Mouse (Mus musculus) liver, embryonic 11.5 days (tissue): Measurements from ENCODE around the gene Naaladl2. TPM values are rescaled to one million over a fixed set of nuclear protein-coding genes. Genes with fewer than 3 reads are reported as not detected.

ENCODE experiments used
- ATAC-seq: fragments of 200-750 bp; cut with Nextera tagmentation; replicated peaks from 2 replicates; pipeline ENCODE4 v1.8.0; 2017; ENCODE audit warnings: moderate number of reproducible peaks, mild to moderate bottlenecking, moderate TSS enrichment, moderate library complexity; ENCODE audit not compliant: low FRiP score
- DNase-seq: peaks from one replicate; pipeline ENCODE4 v3.0.0-alpha.2; 2017; ENCODE audit warnings: low spot score
- H3K27ac ChIP-seq: fragments of 300-500 bp; sonication (generic); 2 replicates; pipeline ENCODE4 v1.5.1; 2014; ENCODE audit warnings: mild to moderate bottlenecking, low read depth, low read length, control low read depth
- H3K27me3 ChIP-seq: fragments of 300-500 bp; sonication (generic); replicated peaks from 2 replicates; pipeline ENCODE4 v1.6.1; 2014; ENCODE audit warnings: low read length, mixed read lengths; ENCODE audit not compliant: control insufficient read depth, insufficient read depth
- H3K36me3 ChIP-seq: fragments of 300-500 bp; sonication (generic); 2 replicates; pipeline ENCODE4 v1.6.1; 2014; ENCODE audit warnings: mild to moderate bottlenecking, low read length, moderate library complexity, mixed read lengths; ENCODE audit not compliant: control insufficient read depth, insufficient read depth
- H3K4me1 ChIP-seq: fragments of 300-500 bp; sonication (generic); replicated peaks from 2 replicates; pipeline ENCODE4 v1.6.1; 2014; ENCODE audit warnings: low read length, mixed read lengths; ENCODE audit not compliant: control insufficient read depth, insufficient read depth
- H3K4me2 ChIP-seq: fragments of 300-500 bp; sonication (generic); 2 replicates; pipeline ENCODE4 v1.6.1; 2014; ENCODE audit warnings: mild to moderate bottlenecking, control low read depth, moderate library complexity
- H3K4me3 ChIP-seq: fragments of 300-500 bp; sonication (generic); 2 replicates; pipeline ENCODE4 v1.5.1; 2014; ENCODE audit warnings: low read depth, low read length, control low read depth
- H3K9ac ChIP-seq: fragments of 300-500 bp; sonication (generic); 2 replicates; pipeline ENCODE4 v1.6.1; 2014; ENCODE audit warnings: low read depth, low read length, control low read depth
- H3K9me3 ChIP-seq: fragments of 300-500 bp; sonication (generic); 2 replicates; pipeline ENCODE4 v1.6.1; 2016; ENCODE audit warnings: low read length, inconsistent platforms, mixed read lengths; ENCODE audit not compliant: control insufficient read depth
- WGBS: fragments of 180-500 bp; shearing (Covaris S2); extraction: QIAGEN DNeasy Blood & Tissue Kit; methylation state at CpG from one replicate; pipeline ENCODE4 v1.1.7; 2014; 5-methylcytosine and 5-hydroxymethylcytosine counted together
- polyA plus RNA-seq: library from polyadenylated mRNA; unstranded; fragments of >200 nt; fragmentation: Nextera tagmentation; extraction: Ambion mirVana; gene quantifications from 2 replicates; pipeline ENCODE4 v1.2.1, GENCODE M21; 2014

Naaladl2 gene
- polyA plus RNA-seq, 1 experiment from 2014 or later: 0.22 TPM

DNA sequence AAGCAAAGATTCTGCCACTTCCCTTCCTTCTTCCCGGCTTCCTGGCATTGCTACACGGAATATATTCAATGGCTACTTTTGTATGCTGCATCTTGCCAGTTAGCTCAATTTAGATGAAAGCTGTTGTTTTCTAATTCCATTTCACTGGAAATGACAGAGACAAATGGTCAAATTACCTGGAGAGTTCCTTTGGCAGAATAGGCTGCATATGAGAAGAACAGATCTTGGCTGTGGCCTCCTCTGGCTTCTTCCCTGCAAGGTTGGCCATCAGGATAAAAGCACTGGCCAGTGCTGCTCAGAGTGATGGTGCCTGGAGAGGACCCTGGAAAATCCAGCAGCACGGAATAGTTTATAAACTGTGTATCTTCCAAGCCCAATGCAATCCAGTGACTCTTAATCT is 711.3 kb downstream of the Naaladl2 start:
- no peak for DNase-seq
- no peaks in the 10 kb centered on the region for H3K36me3 ChIP-seq
- ATAC-seq: no peak
- H3K4me2 ChIP-seq: no peak overlapping the region
- no peak overlapping the region for H3K9ac ChIP-seq
- no peak overlapping the region for H3K27ac ChIP-seq
- H3K4me1 ChIP-seq: no peaks in the 10 kb centered on the region
- no peak overlapping the region for H3K4me3 ChIP-seq
- WGBS: 80% methylated on average over 3 of the region's 3 CpGs
- H3K27me3 ChIP-seq: no peaks in the 10 kb centered on the region
- H3K9me3 ChIP-seq: no peaks in the 10 kb centered on the region

GRCm38 (mm10) chr3:24391737-24392136 is 752.3 kb downstream of the Naaladl2 start:
- Histone ChIP-seq H3K4me2 (no peak overlapping the region), H3K9me3 (no peaks in the 10 kb centered on the region), H3K27ac (no peak overlapping the region), H3K4me3 (no peak overlapping the region), H3K4me1 (no peaks in the 10 kb centered on the region), H3K36me3 (no peaks in the 10 kb centered on the region), H3K27me3 (no peaks in the 10 kb centered on the region), H3K9ac (no peak overlapping the region)
- DNase-seq (no peak), ATAC-seq (no peak)

- Histone ChIP-seq H3K36me3 (no peaks in the 10 kb centered on the region), H3K4me2 (no peak overlapping the region), H3K9me3 (no peaks in the 10 kb centered on the region), H3K4me1 (no peaks in the 10 kb centered on the region), H3K27ac (no peak overlapping the region), H3K9ac (no peak overlapping the region), H3K4me3 (no peak overlapping the region), H3K27me3 (no peaks in the 10 kb centered on the region)
- ATAC-seq (no peak), DNase-seq (no peak)
- 88% methylated on average over 1 of the region's 1 CpGs for WGBS
Observed at GRCm38 (mm10) chr3:24391311-24391710, 752.8 kb downstream of the Naaladl2 start.

DNA sequence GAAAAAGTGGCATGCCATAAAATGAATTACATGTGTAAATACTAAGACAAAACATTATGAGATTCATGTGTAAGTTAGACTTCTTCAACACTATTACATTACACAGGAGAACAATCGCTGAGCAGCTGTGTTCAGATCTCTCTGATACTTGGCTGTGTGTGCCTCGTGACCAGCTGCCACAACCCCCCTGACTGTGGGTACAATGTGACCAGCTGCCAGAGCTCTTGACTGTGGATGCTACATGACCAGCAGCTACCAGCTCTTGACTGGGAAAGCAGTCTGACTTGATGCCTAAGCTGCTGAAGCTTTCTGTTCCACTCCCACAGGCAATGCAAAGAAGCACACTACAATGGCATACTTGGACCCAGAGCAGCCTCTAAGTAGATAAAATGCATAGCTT is 789.1 kb downstream of the Naaladl2 start:
- WGBS: 77% methylated on average over 2 of the region's 2 CpGs

GRCm38 (mm10) chr3:24321489-24322405 is 822.3 kb downstream of the Naaladl2 start:
- no peaks in the 10 kb centered on the region for H3K27me3 ChIP-seq
- no peak for DNase-seq

More for the DNA sequence above, 789.1 kb downstream of the Naaladl2 start:
- no peaks in the 10 kb centered on the region for H3K27me3 ChIP-seq
- DNase-seq (no peak), ATAC-seq (no peak)
- no peaks in the 10 kb centered on the region for H3K36me3 ChIP-seq
- no peak overlapping the region for H3K9ac ChIP-seq
- H3K4me3 ChIP-seq: no peak overlapping the region
- no peak overlapping the region for H3K27ac ChIP-seq
- H3K4me1 ChIP-seq: no peaks in the 10 kb centered on the region
- H3K9me3 ChIP-seq: no peaks in the 10 kb centered on the region
- no peak overlapping the region for H3K4me2 ChIP-seq

DNA sequence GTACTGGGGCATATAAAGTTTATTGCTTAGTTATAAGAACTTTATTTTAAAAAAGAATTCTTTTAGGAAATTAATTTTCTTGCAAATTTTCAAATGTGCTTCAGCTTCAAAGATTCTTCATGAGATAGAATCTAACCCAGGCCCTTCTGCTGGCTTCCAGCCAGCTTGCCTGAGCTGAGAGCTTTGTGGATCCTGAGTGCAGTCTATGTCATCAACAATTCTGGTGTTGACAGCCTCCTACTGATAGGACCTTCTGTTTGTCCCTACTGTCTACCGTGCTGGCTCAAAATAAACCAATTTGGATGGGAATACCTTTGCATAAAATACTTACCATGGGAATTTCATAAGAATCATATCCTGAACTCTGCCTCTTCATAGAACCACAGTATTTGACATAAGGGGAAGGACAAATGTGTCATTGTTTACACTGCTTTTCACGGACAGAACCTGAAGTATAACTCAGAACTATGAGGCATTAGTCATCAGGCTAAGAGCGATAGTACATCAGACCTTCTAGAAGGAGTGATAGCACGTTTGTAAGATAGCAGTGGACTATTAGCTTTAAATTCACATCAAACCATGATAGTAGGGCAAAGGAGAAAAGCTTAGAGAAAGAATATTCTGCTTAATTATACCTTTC is 829.3 kb downstream of the Naaladl2 start:
- Histone ChIP-seq H3K27ac (no peak overlapping the region), H3K36me3 (no peaks in the 10 kb centered on the region), H3K9me3 (no peaks in the 10 kb centered on the region), H3K4me1 (no peaks in the 10 kb centered on the region), H3K27me3 (no peaks in the 10 kb centered on the region), H3K4me2 (no peak overlapping the region), H3K9ac (no peak overlapping the region), H3K4me3 (no peak overlapping the region)
- ATAC-seq (no peak), DNase-seq (no peak)
- WGBS: 60% methylated on average over 4 of the region's 4 CpGs

More at GRCm38 (mm10) chr3:24321489-24322405, 822.3 kb downstream of the Naaladl2 start:
- H3K4me1 ChIP-seq: no peaks in the 10 kb centered on the region
- no peaks in the 10 kb centered on the region for H3K36me3 ChIP-seq
- ATAC-seq: no peak
- no peak overlapping the region for H3K4me3 ChIP-seq
- no peak overlapping the region for H3K27ac ChIP-seq
- H3K9ac ChIP-seq: no peak overlapping the region
- H3K9me3 ChIP-seq: no peaks in the 10 kb centered on the region
- WGBS: 74% methylated on average over 11 of the region's 11 CpGs
- no peak overlapping the region for H3K4me2 ChIP-seq

GRCm38 (mm10) chr3:24225418-24225817 is 918.6 kb downstream of the Naaladl2 start:
- Histone ChIP-seq H3K4me2 (no peak overlapping the region), H3K4me3 (no peak overlapping the region), H3K4me1 (no peaks in the 10 kb centered on the region), H3K27ac (no peak overlapping the region), H3K9ac (no peak overlapping the region), H3K9me3 (no peaks in the 10 kb centered on the region), H3K36me3 (no peaks in the 10 kb centered on the region), H3K27me3 (no peaks in the 10 kb centered on the region)
- 77% methylated on average over 2 of the region's 2 CpGs for WGBS
- DNase-seq: no peak
- ATAC-seq: no peak

DNA sequence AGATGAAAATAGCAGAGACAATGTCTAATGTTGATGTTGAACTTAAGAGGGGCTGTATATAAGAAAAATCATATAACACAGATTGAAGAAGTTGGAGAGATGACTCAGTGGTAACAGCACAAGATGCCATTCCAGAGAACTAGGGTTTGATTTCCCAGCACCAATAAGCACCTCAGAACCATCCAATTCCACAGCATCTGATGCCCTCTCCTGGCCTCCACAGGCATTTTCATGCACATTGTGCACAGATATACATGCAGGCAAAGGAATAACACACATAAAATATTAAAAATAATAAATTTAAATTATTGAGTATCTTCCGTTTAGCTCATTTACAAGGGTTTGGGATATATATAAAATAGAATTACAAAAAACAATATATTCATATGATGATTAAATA is 926.6 kb downstream of the Naaladl2 start:
- ATAC-seq: no peak

GRCm38 (mm10) chr3:24166531-24166930 is 977.5 kb downstream of the Naaladl2 start:
- Histone ChIP-seq H3K4me1 (no peaks in the 10 kb centered on the region), H3K9ac (no peak overlapping the region)
- DNase-seq: no peak

More for the DNA sequence above, 926.6 kb downstream of the Naaladl2 start:
- Histone ChIP-seq H3K4me2 (no peak overlapping the region), H3K4me1 (no peaks in the 10 kb centered on the region), H3K36me3 (no peaks in the 10 kb centered on the region), H3K4me3 (no peak overlapping the region), H3K9ac (no peak overlapping the region), H3K9me3 (no peaks in the 10 kb centered on the region), H3K27me3 (no peaks in the 10 kb centered on the region), H3K27ac (no peak overlapping the region)
- WGBS: 78% methylated on average over 1 of the region's 1 CpGs
- DNase-seq: no peak

More at GRCm38 (mm10) chr3:24166531-24166930, 977.5 kb downstream of the Naaladl2 start:
- Histone ChIP-seq H3K36me3 (no peaks in the 10 kb centered on the region), H3K4me3 (no peak overlapping the region), H3K27ac (no peak overlapping the region), H3K9me3 (no peaks in the 10 kb centered on the region), H3K4me2 (no peak overlapping the region), H3K27me3 (no peaks in the 10 kb centered on the region)
- no peak for ATAC-seq
